9 mouse cellular contexts compared by ENCODE assay signal in genomic region chr1:80637214-80637705, GRCm38 (mm10).
DNase-seq lines count a peak whose midpoint lies in the region; ATAC-seq and TF ChIP-seq lines count a peak whose summit lies in the region.
"Had no signal": no experiment of that assay in that cellular context is flagged by ENCODE, and none has a peak within 500 bp of the region (broad histone marks: within the 10 kb centered on the region; RNA-seq: fewer than 3 reads in every experiment).

No protein-coding gene starts in this region.

- TF ChIP-seq EP300 in heart, adult 2 months (IDR thresholded peaks at IDR 0.05; ENCODE audit: insufficient read depth, low read depth, low read length), result no peak

- H3K4me1 ChIP-seq in heart, adult 2 months (ENCODE audit: control insufficient read depth, insufficient read depth, low read length), result peaks cover 2% of the 10 kb centered on the region
- no peaks in the 10 kb centered on the region for H3K4me1 ChIP-seq in heart, embryonic 10.5 days
- 0 out of 2 replicates have a peak, but pooled peaks cover 6% of the 10 kb centered on the region for H3K4me1 ChIP-seq in embryonic fibroblast, embryonic 13.5 days (ENCODE audit: control insufficient read depth, insufficient read depth, low read length)
- H3K4me1 ChIP-seq in lung, embryonic 15.5 days, result no peaks in the 10 kb centered on the region
- no peaks in the 10 kb centered on the region for H3K4me1 ChIP-seq in forebrain, embryonic 14.5 days (ENCODE audit: control insufficient read depth, insufficient read depth, low read length)

- no peak overlapping the region; the same call in 1 of the 2 replicates for H3K27ac ChIP-seq in heart, adult 2 months
- no peak overlapping the region for H3K27ac ChIP-seq in heart, embryonic 10.5 days
- H3K27ac ChIP-seq in embryonic fibroblast, embryonic 13.5 days (ENCODE audit: insufficient read depth, low read length), result peak overlapping the region; percentile 12; the same call in 1 of the 2 replicates
- no peak overlapping the region for H3K27ac ChIP-seq in lung, embryonic 15.5 days
- H3K27ac ChIP-seq in forebrain, embryonic 14.5 days (ENCODE audit: low read depth, low read length), result no peak overlapping the region

- no peaks in the 10 kb centered on the region for H3K9me3 ChIP-seq in heart, embryonic 10.5 days
- H3K9me3 ChIP-seq in lung, embryonic 15.5 days, result no peaks in the 10 kb centered on the region
- no peaks in the 10 kb centered on the region for H3K9me3 ChIP-seq in forebrain, embryonic 14.5 days (replicated peaks; ENCODE audit: control insufficient read depth, low read length)

- intact Hi-C loops in heart, adult 2 months (cut with DNase I), result no loop called here

- ATAC-seq in lung, embryonic 15.5 days (ENCODE audit: borderline replicate concordance, extremely low read depth, low FRiP score, low TSS enrichment), result peak; percentile 55; the same call in 1 of the 2 replicates
- no peak for ATAC-seq in forebrain, embryonic 14.5 days

- WGBS in heart, adult 2 months, result 49% methylated on average over 4 of the region's 4 CpGs
- 72% methylated on average over 4 of the region's 4 CpGs for WGBS in heart, embryonic 10.5 days
- 59% methylated on average over 4 of the region's 4 CpGs for WGBS in lung, embryonic 15.5 days
- WGBS in forebrain, embryonic 14.5 days, result 83% methylated on average over 4 of the region's 4 CpGs

- H3K4me2 ChIP-seq in lung, embryonic 15.5 days, result no peak overlapping the region
- H3K4me2 ChIP-seq in forebrain, embryonic 14.5 days (ENCODE audit: low read length), result no peak overlapping the region

- TF ChIP-seq CTCF in heart, adult 2 months (IDR thresholded peaks at IDR 0.05), result no peak
- no peak for TF ChIP-seq CTCF in embryonic fibroblast, embryonic 13.5 days (IDR thresholded peaks at IDR 0.05; ENCODE audit: borderline replicate concordance, insufficient read depth, low read length)

- H3K9ac ChIP-seq in heart, adult 2 months (ENCODE audit: low read depth, low read length), result no peak overlapping the region
- no peak overlapping the region for H3K9ac ChIP-seq in lung, embryonic 15.5 days
- H3K9ac ChIP-seq in forebrain, embryonic 14.5 days (ENCODE audit: low read length), result no peak overlapping the region

- no peak overlapping the region for H3K4me3 ChIP-seq in heart, adult 2 months
- no peak overlapping the region for H3K4me3 ChIP-seq in heart, embryonic 10.5 days
- H3K4me3 ChIP-seq in embryonic fibroblast, embryonic 13.5 days (ENCODE audit: insufficient read depth, low read length), result no peak overlapping the region
- H3K4me3 ChIP-seq in lung, embryonic 15.5 days, result no peak overlapping the region
- H3K4me3 ChIP-seq in forebrain, embryonic 14.5 days (ENCODE audit: low read depth, low read length), result no peak overlapping the region

- no peak for TF ChIP-seq POLR2A in heart, adult 2 months (IDR thresholded peaks at IDR 0.05; ENCODE audit: insufficient read depth, low read depth, low read length)
- no peak for TF ChIP-seq POLR2A in embryonic fibroblast, embryonic 13.5 days (IDR thresholded peaks at IDR 0.05; ENCODE audit: low read depth, low read length)

- no peaks in the 10 kb centered on the region for H3K79me2 ChIP-seq in heart, adult 2 months (replicated peaks; ENCODE audit: control insufficient read depth, insufficient read depth, low read length)

- H3K27me3 ChIP-seq in heart, adult 2 months (ENCODE audit: control insufficient read depth, insufficient read depth, low read length), result no peaks in the 10 kb centered on the region
- no peaks in the 10 kb centered on the region for H3K27me3 ChIP-seq in heart, embryonic 10.5 days (ENCODE audit: insufficient read depth, poor library complexity, severe bottlenecking)
- H3K27me3 ChIP-seq in lung, embryonic 15.5 days, result no peaks in the 10 kb centered on the region
- H3K27me3 ChIP-seq in forebrain, embryonic 14.5 days (replicated peaks; ENCODE audit: control insufficient read depth, insufficient read depth, low read length), result no peaks in the 10 kb centered on the region

- peak; percentile 48 to 52 for DNase-seq in heart, adult 2 months
- no peak for DNase-seq in heart, embryonic 10.5 days (ENCODE audit: low spot score)
- peak; percentile 52 for DNase-seq in CD4-positive, CD25-positive, alpha-beta regulatory T cell, adult 2 months (ENCODE audit: low read depth, low spot score)
- DNase-seq in kidney, adult 8-10 months, result peak; percentile 4 to 9
- DNase-seq in spleen, postnatal 10 days (ENCODE audit: low spot score in 2 of 2), result peak; percentile 20 to 37
- DNase-seq in forebrain, embryonic 14.5 days (ENCODE audit: low spot score), result no peak

- H3K36me3 ChIP-seq in heart, adult 2 months (ENCODE audit: control insufficient read depth, insufficient read depth, low read length), result no peaks in the 10 kb centered on the region
- H3K36me3 ChIP-seq in heart, embryonic 10.5 days, result no peaks in the 10 kb centered on the region
- no peaks in the 10 kb centered on the region for H3K36me3 ChIP-seq in lung, embryonic 15.5 days
- H3K36me3 ChIP-seq in forebrain, embryonic 14.5 days (ENCODE audit: control insufficient read depth, insufficient read depth, low read length), result no peaks in the 10 kb centered on the region
- H3K36me3 ChIP-seq: G1E had no signal

Comparison
In these comparisons a context has a peak if more than half of its experiments do, and no peak if none do; other contexts are left out.
1. DNase-seq: peak in heart, adult 2 months (2 of 2), CD4-positive, CD25-positive, alpha-beta regulatory T cell, adult 2 months (single experiment), kidney, adult 8-10 months (2 of 2) and spleen, postnatal 10 days (2 of 2); none in heart, embryonic 10.5 days (single experiment) and forebrain, embryonic 14.5 days (single experiment).